Mouse (Mus musculus) midbrain, embryonic 11.5 days (tissue): ENCODE measurements around the gene Nsl1. TPM values are rescaled to one million over a fixed set of nuclear protein-coding genes. Genes with fewer than 3 reads are reported as not detected.

Experiments used
- ATAC-seq: fragments of 200-750 bp; cut with Nextera tagmentation; 2 replicates; pipeline ENCODE4 v1.8.0; 2017; ENCODE audit warnings: moderate TSS enrichment, moderate library complexity; ENCODE audit not compliant: low FRiP score
- DNase-seq: peaks from one replicate; pipeline ENCODE4 v3.0.0; 2015; ENCODE audit warnings: low spot score; ENCODE audit errors: missing footprints
- H3K27ac ChIP-seq: fragments of 300-500 bp; sonication (generic); 2 replicates; pipeline ENCODE4 v1.5.1; 2014; ENCODE audit warnings: low read depth, low read length
- H3K27me3 ChIP-seq: fragments of 300-500 bp; sonication (generic); 2 replicates; pipeline ENCODE4 v1.6.1; 2014; ENCODE audit warnings: mild to moderate bottlenecking, low read length, moderate library complexity, mixed read lengths; ENCODE audit not compliant: control insufficient read depth, insufficient read depth
- H3K36me3 ChIP-seq: fragments of 300-500 bp; sonication (generic); 2 replicates; pipeline ENCODE4 v1.6.1; 2014; ENCODE audit warnings: mild to moderate bottlenecking, low read length, moderate library complexity, mixed read lengths; ENCODE audit not compliant: control insufficient read depth, insufficient read depth
- H3K4me1 ChIP-seq: fragments of 300-500 bp; sonication (generic); 2 replicates; pipeline ENCODE4 v1.6.1; 2014; ENCODE audit warnings: low read length; ENCODE audit not compliant: control insufficient read depth, insufficient read depth
- H3K4me2 ChIP-seq: fragments of 300-500 bp; sonication (generic); 2 replicates; pipeline ENCODE4 v1.6.1; 2014; ENCODE audit warnings: mild to moderate bottlenecking, moderate library complexity
- H3K4me3 ChIP-seq: fragments of 300-500 bp; sonication (generic); 2 replicates; pipeline ENCODE4 v1.5.1; 2014; ENCODE audit warnings: low read depth, low read length
- H3K9ac ChIP-seq: fragments of 300-500 bp; sonication (generic); 2 replicates; pipeline ENCODE4 v1.6.1; 2014; ENCODE audit warnings: low read length
- H3K9me3 ChIP-seq: fragments of 300-500 bp; sonication (generic); 2 replicates; pipeline ENCODE4 v1.6.1; 2016; ENCODE audit warnings: low read length; ENCODE audit not compliant: control insufficient read depth
- WGBS: fragments of 180-500 bp; shearing (Covaris S2); extraction: QIAGEN DNeasy Blood & Tissue Kit; methylation state at CpG from one replicate; pipeline ENCODE4 v1.1.7; 2014; 5-methylcytosine and 5-hydroxymethylcytosine counted together
- polyA plus RNA-seq: library from polyadenylated mRNA; unstranded; fragments of >200 nt; fragmentation: Nextera tagmentation; extraction: Ambion mirVana; gene quantifications from 2 replicates; pipeline ENCODE4 v1.2.1, GENCODE M21; 2014

The Nsl1 gene
- polyA plus RNA-seq, 1 experiment from 2014 or later, result 22.8 TPM

DNA sequence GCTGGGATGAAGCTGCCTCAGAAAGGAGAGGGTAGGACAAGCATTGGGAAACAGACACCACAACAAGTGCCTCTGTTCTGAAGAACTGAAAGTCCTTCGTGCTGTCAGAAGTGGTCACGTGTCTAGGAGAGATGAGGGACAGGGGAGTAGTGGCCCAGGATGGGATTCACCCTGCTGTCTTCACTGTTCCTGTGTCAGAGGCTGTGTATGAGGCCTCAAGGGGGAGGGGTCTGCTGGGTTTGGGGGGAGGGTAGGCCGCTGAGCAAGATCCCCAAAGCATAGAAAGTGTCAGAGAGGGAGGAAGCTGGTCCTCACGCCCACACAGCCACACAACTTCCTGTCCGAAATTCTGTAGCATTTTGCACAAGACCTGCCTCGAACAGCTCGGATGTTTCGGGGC lies 48.3 kb downstream of the Nsl1 start:
- H3K4me1 ChIP-seq, result 0 out of 2 replicates have a peak, but pooled peaks cover 3% of the 10 kb centered on the region
- H3K9ac ChIP-seq, result no peak overlapping the region
- ATAC-seq (no peak), DNase-seq (no peak)
- H3K9me3 ChIP-seq, result no peaks in the 10 kb centered on the region
- H3K27ac ChIP-seq, result no peak overlapping the region
- H3K4me2 ChIP-seq, result no peak overlapping the region
- H3K4me3 ChIP-seq, result no peak overlapping the region
- H3K36me3 ChIP-seq, result no peaks in the 10 kb centered on the region
- no peaks in the 10 kb centered on the region for H3K27me3 ChIP-seq
- 63% methylated on average over 8 of the region's 8 CpGs for whole genome bisulfite sequencing

DNA sequence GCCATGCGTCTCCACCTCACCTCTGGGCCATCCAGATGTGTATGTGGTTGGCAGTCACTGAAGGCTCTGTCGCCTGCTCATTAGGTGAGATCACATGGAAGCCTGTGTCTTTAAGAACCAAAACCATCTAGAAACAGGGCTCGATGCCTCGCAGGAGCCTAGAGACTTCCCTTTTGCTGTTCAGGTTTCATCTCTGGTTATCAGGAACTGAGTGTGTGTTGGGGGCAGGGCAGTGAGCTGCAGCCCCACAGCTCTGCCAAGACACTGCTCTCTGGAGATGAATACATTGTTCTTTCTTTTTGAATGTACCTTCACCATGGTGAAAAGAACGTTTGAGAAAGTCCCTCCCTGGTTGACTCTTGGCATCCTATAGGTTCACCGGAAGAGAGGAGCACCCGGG lies 52.1 kb downstream of the Nsl1 start:
- no peaks in the 10 kb centered on the region for H3K9me3 ChIP-seq
- H3K4me1 ChIP-seq, result 0 out of 2 replicates have a peak, but pooled peaks cover 3% of the 10 kb centered on the region
- no peaks in the 10 kb centered on the region for H3K27me3 ChIP-seq
- DNase-seq (no peak), ATAC-seq (no peak)
- H3K4me3 ChIP-seq, result no peak overlapping the region
- 83% methylated on average over 7 of the region's 7 CpGs for WGBS
- no peak overlapping the region for H3K4me2 ChIP-seq
- no peak overlapping the region for H3K27ac ChIP-seq
- H3K9ac ChIP-seq, result no peak overlapping the region
- no peaks in the 10 kb centered on the region for H3K36me3 ChIP-seq

DNA sequence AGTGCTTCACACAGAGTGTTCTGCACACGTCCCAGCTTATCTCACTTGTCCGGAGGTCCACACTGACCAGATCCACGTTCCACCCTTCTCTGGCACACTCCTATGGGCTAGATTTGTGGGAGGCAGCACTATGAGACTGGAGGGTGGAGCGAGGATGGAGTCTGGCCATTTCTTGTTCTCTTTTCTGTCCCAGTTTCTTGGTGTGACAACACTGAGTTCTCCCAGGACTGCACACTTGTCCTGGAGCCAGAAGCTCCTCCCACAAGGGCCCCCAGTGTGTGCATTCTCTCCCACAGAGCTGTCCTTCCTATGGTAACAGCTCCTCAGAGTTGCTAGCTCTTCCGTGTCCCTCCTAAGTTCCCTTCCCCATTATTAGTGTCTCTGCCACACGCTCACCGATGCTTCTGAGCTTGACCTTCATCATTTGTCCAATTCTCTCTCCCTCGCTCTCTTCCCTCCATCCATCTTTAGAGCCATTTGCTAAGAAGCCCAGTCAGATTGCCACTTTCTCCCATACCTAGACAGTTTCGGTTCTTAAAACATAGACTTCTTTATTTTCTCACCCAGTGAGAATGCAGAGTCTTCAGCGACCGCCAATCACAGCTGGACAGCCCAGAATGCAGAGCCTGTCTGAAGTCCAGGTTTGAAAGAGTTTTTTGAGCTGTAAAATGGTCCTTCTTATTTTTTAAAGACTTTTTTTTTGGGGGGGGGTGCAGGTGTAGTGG lies 52.9 kb downstream of the Nsl1 start:
- Histone ChIP-seq H3K4me2 (no peak overlapping the region), H3K9ac (no peak overlapping the region), H3K4me1 (0 out of 2 replicates have a peak, but pooled peaks cover 3% of the 10 kb centered on the region), H3K9me3 (no peaks in the 10 kb centered on the region), H3K36me3 (no peaks in the 10 kb centered on the region), H3K27ac (no peak overlapping the region), H3K4me3 (no peak overlapping the region), H3K27me3 (no peaks in the 10 kb centered on the region)
- ATAC-seq, result no peak
- DNase-seq, result no peak
- WGBS, result 78% methylated on average over 11 of the region's 11 CpGs

DNA sequence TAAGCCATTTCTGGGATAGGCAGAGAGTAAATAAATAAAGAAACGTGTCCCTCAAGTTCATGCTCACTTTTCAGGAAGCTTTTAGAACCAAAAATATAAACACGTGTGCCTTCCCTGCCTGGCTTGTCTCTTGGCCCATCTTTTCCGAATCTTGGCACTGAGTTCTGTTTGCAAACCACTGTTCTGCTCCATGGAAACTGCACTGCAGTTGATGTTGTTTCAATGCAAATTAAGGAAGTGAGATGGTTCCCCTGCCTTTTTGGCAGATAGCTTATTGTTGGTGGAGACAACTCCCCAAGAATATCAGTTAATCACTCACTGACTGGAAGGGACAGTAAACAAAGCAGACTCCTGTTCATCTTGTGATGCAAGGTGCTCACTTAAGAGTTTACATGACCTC lies 59.9 kb downstream of the Nsl1 start:
- Histone ChIP-seq H3K27ac (no peak overlapping the region), H3K4me2 (no peak overlapping the region), H3K9me3 (no peaks in the 10 kb centered on the region), H3K27me3 (peaks cover 5% of the 10 kb centered on the region; the same call in 1 of the 2 replicates), H3K4me3 (no peak overlapping the region), H3K36me3 (no peaks in the 10 kb centered on the region), H3K4me1 (0 out of 2 replicates have a peak, but pooled peaks cover 2% of the 10 kb centered on the region), H3K9ac (no peak overlapping the region)
- DNase-seq (no peak), ATAC-seq (no peak)
- WGBS, result 77% methylated on average over 3 of the region's 3 CpGs

DNA sequence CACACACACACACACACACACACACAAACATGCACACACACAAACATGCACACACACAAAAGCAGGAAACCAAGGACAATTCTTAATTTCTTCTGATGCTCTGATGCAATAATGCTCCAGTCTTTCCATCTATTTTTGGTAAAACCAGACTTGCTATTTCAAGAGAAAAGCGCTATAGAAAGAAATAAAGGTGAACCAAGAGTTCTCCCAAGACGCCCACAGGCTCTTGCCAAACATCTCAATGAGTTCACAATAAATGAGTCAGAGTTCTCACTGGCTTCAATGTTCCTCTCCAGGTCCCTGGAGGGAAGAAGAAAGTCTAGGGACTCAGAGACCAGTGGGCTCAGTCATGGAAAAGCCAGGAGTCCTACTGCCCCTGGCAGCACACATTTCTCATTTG lies 60.9 kb downstream of the Nsl1 start:
- no peak overlapping the region for H3K4me2 ChIP-seq
- 77% methylated on average over 2 of the region's 2 CpGs for WGBS
- no peak overlapping the region for H3K9ac ChIP-seq
- no peak overlapping the region for H3K27ac ChIP-seq
- no peaks in the 10 kb centered on the region for H3K9me3 ChIP-seq
- ATAC-seq, result no peak
- no peak for DNase-seq
- H3K4me3 ChIP-seq, result no peak overlapping the region
- H3K4me1 ChIP-seq, result 0 out of 2 replicates have a peak, but pooled peaks cover 2% of the 10 kb centered on the region
- peaks cover 5% of the 10 kb centered on the region; the same call in 1 of the 2 replicates for H3K27me3 ChIP-seq
- H3K36me3 ChIP-seq, result no peaks in the 10 kb centered on the region

DNA sequence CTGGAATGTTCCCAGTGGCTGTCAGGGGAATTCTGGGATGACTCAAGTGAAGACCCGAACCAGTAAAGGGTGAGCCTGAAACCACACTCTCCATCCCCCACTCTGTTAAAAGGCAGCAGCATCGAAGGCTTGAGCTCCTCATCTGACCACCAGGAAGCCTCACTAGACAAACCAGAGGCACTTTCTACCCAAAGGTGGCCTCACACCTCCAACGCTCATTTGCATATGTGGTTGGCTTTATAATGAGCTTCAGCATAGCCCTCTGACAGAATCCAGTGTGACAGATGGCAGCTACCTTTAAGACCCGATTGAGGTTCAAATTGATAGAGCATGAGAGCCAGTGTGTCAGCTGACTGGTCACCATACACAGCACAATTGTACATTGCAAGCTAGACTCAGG lies 61.5 kb downstream of the Nsl1 start:
- no peak for DNase-seq
- Histone ChIP-seq H3K9ac (no peak overlapping the region), H3K9me3 (no peaks in the 10 kb centered on the region; the same call in 1 of the 2 replicates), H3K4me3 (no peak overlapping the region), H3K27me3 (peaks cover 5% of the 10 kb centered on the region; the same call in 1 of the 2 replicates), H3K36me3 (no peaks in the 10 kb centered on the region), H3K27ac (no peak overlapping the region), H3K4me1 (0 out of 2 replicates have a peak, but pooled peaks cover 2% of the 10 kb centered on the region), H3K4me2 (no peak overlapping the region)
- 64% methylated on average over 4 of the region's 4 CpGs for WGBS
- no peak for ATAC-seq

DNA sequence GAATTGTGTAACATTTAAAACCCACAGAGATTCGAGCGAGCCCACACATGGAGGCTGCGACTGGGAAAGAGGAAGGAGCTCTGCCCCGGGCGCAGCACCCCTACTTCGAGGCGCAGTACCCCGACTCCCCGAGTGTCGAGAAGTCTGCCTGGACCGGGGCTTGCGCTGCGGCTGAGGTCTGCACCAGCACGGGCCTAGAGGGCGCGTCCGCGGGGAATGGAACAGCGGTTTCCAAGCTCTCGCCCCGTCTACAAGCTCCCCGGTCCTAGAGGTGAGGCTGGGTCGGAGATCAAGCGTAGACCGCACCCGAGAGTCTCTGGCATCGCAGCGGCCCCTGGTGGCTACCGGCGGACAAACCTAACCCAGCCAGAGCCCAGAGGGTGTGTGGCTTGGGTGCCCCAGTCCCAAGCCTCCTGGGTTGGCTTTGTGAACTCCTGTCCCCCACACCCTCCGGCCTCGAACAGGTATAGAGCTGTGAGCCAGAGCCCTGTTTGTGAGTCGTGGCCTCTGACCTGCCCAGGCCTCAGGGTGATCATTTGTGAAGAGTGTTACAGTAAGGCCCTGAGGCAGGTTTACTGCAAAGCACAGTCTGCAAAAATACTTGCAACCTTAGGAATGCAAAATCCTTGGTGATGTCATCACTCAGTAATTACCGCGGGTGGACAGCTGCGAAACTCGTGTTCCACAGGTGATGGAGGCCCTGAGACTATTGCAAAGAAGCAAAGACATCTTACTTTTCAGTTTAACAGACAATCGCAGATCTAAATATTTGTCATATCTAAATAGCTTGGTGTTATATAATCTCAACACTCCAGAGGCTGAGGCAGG lies 63.2 kb downstream of the Nsl1 start:
- no peak overlapping the region for H3K27ac ChIP-seq
- 0 out of 2 replicates have a peak overlapping the region, but pooled peaks have one; percentile 33 for H3K9ac ChIP-seq
- H3K4me2 ChIP-seq, result peak overlapping the region; percentile 39
- H3K4me1 ChIP-seq, result 0 out of 2 replicates have a peak, but pooled peaks cover 2% of the 10 kb centered on the region
- no peaks in the 10 kb centered on the region for H3K36me3 ChIP-seq
- H3K4me3 ChIP-seq, result peak overlapping the region; percentile 13; the same call in 1 of the 2 replicates
- WGBS, result 15% methylated on average over 38 of the region's 38 CpGs
- H3K27me3 ChIP-seq, result peaks cover 5% of the 10 kb centered on the region; the same call in 1 of the 2 replicates
- ATAC-seq (peak; percentile 86), DNase-seq (peak; percentile 96)
- H3K9me3 ChIP-seq, result no peaks in the 10 kb centered on the region; the same call in 1 of the 2 replicates

DNA sequence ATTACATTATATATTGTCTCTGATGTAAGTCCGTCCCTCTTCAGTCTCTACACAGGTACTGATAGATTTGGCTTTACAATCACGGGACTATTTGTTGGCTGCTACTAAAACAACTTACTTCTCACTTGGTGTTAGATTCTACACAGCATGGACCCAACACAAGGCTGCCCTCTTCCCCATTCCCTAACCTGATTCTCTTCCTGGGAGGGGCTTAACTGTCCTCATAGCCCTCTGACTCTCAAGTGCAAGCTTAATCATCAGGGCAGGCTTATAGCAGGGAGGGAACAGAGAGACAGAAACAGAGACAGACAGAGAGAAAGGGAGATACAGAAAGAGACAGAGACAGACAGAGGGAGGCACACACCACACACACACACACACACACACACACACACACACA lies 68.9 kb downstream of the Nsl1 start:
- H3K9me3 ChIP-seq, result no peaks in the 10 kb centered on the region; the same call in 1 of the 2 replicates
- H3K27me3 ChIP-seq, result no peaks in the 10 kb centered on the region
- no peak overlapping the region for H3K27ac ChIP-seq
- H3K4me1 ChIP-seq, result no peaks in the 10 kb centered on the region
- ATAC-seq, result no peak
- no peak for DNase-seq
- H3K9ac ChIP-seq, result no peak overlapping the region
- H3K4me2 ChIP-seq, result no peak overlapping the region
- no peak overlapping the region for H3K4me3 ChIP-seq
- 89% methylated on average over 2 of the region's 2 CpGs for WGBS
- no peaks in the 10 kb centered on the region for H3K36me3 ChIP-seq

DNA sequence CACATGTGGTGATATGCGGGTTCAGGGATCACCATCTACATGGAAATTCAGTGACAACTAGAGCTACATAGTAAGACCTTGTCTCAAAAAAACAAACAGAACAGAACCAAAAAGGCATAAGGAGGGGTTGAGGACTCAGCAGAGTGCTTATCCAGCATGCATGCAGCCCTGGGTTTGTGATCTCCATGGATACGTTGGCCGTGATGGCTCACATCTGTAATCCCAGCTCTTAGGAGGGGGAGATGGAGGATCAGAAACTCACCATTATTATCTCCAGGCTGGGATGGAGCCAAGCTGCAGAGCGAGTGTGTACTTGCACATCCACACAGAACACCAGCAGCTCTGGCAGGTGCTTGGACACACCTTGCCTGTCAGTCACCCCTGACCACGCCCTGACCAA lies 69.4 kb downstream of the Nsl1 start:
- no peaks in the 10 kb centered on the region for H3K36me3 ChIP-seq
- H3K27me3 ChIP-seq, result no peaks in the 10 kb centered on the region
- H3K9me3 ChIP-seq, result no peaks in the 10 kb centered on the region; the same call in 1 of the 2 replicates
- H3K4me2 ChIP-seq, result no peak overlapping the region
- H3K9ac ChIP-seq, result no peak overlapping the region
- DNase-seq (no peak), ATAC-seq (no peak)
- no peak overlapping the region for H3K4me3 ChIP-seq
- H3K4me1 ChIP-seq, result no peaks in the 10 kb centered on the region
- 66% methylated on average over 5 of the region's 5 CpGs for WGBS
- H3K27ac ChIP-seq, result no peak overlapping the region
